Mouse (Mus musculus): ENCODE measurements at regions not wholly inside any gene's neighbourhood (a gene's known extent, or its start where the extent isn't known, plus 50 kb on each side); places are given as distances from the start of the nearest gene placed in this dataset.

DNA sequence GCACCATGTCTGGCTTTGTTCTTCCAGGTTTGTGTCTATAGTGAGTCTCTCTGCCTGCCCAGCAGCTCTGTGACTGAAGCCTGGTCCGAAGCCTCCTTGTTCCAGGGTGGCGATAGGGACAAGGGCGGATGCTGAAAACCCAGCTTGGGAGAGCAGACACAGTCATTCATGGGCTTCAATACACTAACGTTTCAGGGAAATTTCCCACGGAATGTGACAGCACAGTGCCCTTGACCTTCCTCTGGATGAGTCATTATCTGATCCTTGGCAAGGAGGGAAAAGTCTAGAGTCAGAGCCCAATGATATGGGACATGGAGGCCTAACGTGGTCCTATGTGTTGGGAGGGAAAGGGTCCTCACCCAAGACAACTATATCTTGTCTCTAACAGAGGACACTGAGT, 298.1 kb upstream of the Kcnab2 start:
- no peak for TF ChIP-seq POLR2A (IDR thresholded peaks at IDR 0.05; ENCODE audit: borderline replicate concordance, control insufficient read depth, low read depth, low read length)
- no peak for TF ChIP-seq CTCF (IDR thresholded peaks at IDR 0.05; ENCODE audit: control insufficient read depth, insufficient read depth, low read length)
